Mouse (Mus musculus): ENCODE results near the gene Plekhg5. TPM values are rescaled to one million over a fixed set of nuclear protein-coding genes. Genes with fewer than 3 reads are reported as not detected.
A peak's percentile ranks its signal among the peaks of the same experiment; 100 is the strongest.

Plekhg5 gene
- polyA plus RNA-seq, 1 experiment = 65.8 TPM

GRCm38 (mm10) chr4:152095937-152096910, 23.9 kb downstream of the Plekhg5 start:
- no peak overlapping the region for H3ac ChIP-seq (ENCODE audit: control insufficient read depth, insufficient read length)

DNA sequence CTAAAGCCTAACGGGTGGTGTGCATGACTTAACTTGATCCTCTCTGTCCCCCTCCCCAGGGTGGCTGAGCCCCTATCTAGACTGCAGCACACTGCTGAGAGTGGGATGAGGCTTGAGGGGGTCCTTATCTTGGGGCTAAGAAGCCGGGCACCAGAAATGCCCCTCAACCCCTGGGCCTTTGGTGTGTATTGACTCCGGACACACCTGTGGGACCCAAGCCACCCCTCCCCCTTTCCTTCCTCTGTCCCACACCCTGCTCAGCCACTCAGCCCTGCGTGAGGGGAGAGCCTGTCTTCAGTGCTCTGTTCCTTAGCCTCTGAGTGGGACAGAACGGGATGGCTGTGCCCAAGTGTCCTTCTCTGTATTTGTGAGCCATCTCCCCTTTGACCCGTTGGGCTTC, 24.6 kb downstream of the Plekhg5 start:
- Histone ChIP-seq H3K4me3 (no peak overlapping the region), H3K4me2 (ENCODE audit: low read depth) (no peak overlapping the region), H3K27me3 (ENCODE audit: control insufficient read depth, insufficient read depth, insufficient read length) (no peaks in the 10 kb centered on the region), H3K79me2 (ENCODE audit: control insufficient read depth, insufficient read depth) (peaks cover 41% of the 10 kb centered on the region), H3K36me3 (ENCODE audit: control insufficient read depth, insufficient read depth) (peaks cover 4% of the 10 kb centered on the region), H3ac (ENCODE audit: control insufficient read depth, insufficient read length) (no peak overlapping the region)
- peak; percentile 24 for TF ChIP-seq POLR2A (IDR thresholded peaks at IDR 0.05; ENCODE audit: insufficient read length, low read depth)
- no peak for TF ChIP-seq REST (IDR thresholded peaks at IDR 0.05; ENCODE audit: insufficient read depth, insufficient read length)
- TF ChIP-seq CEBPB (IDR thresholded peaks at IDR 0.05; ENCODE audit: insufficient read depth, poor library complexity, severe bottlenecking) = no peak
- no peak for TF ChIP-seq USF1 (IDR thresholded peaks at IDR 0.05; ENCODE audit: low read depth)
- no peak for TF ChIP-seq TCF12 (IDR thresholded peaks at IDR 0.05; ENCODE audit: insufficient read depth, poor library complexity, severe bottlenecking)

More at GRCm38 (mm10) chr4:152095937-152096910, 23.9 kb downstream of the Plekhg5 start:
- no peaks in the 10 kb centered on the region for H3K27me3 ChIP-seq (ENCODE audit: control insufficient read depth, insufficient read depth, insufficient read length)
- H3K79me2 ChIP-seq (ENCODE audit: control insufficient read depth, insufficient read depth) = peaks cover 43% of the 10 kb centered on the region
- TF ChIP-seq MYOD1 (IDR thresholded peaks at IDR 0.05; ENCODE audit: control insufficient read depth in 1 of 3, insufficient read length in 2 of 3, low read depth in 2 of 3) = peak in 1 of 3 experiments; percentile 39
- TF ChIP-seq MAX (IDR thresholded peaks at IDR 0.05; ENCODE audit: low read depth) = no peak
- TF ChIP-seq MYOG (IDR thresholded peaks at IDR 0.05; ENCODE audit: control insufficient read depth in 1 of 3, insufficient read depth in 1 of 3, insufficient read length in 2 of 3, low read depth in 2 of 3) = peak in 2 of 3 experiments; percentile 5 to 54
- TF ChIP-seq SRF (IDR thresholded peaks at IDR 0.05; ENCODE audit: control insufficient read depth, insufficient read length, low read depth) = no peak
- TF ChIP-seq POLR2A (IDR thresholded peaks at IDR 0.05; ENCODE audit: insufficient read length, low read depth) = no peak
- TF ChIP-seq TCF12 (IDR thresholded peaks at IDR 0.05; ENCODE audit: insufficient read depth, poor library complexity, severe bottlenecking) = no peak
- no peak for TF ChIP-seq TCF3 (IDR thresholded peaks at IDR 0.05; ENCODE audit: insufficient read length, low read depth)
- TF ChIP-seq POLR2AphosphoS2 (IDR thresholded peaks at IDR 0.05; ENCODE audit: insufficient read length, low read depth) = peak; percentile 30
- TF ChIP-seq REST (IDR thresholded peaks at IDR 0.05; ENCODE audit: insufficient read depth, insufficient read length) = no peak
- no peak for TF ChIP-seq CEBPB (IDR thresholded peaks at IDR 0.05; ENCODE audit: insufficient read depth, poor library complexity, severe bottlenecking)
- TF ChIP-seq USF1 (IDR thresholded peaks at IDR 0.05; ENCODE audit: low read depth) = peak; percentile 61
- H3K4me3 ChIP-seq = no peak overlapping the region
- H3K36me3 ChIP-seq (ENCODE audit: control insufficient read depth, insufficient read depth) = no peaks in the 10 kb centered on the region
- peak overlapping the region; percentile 14 for H3K4me2 ChIP-seq (ENCODE audit: low read depth)

DNA sequence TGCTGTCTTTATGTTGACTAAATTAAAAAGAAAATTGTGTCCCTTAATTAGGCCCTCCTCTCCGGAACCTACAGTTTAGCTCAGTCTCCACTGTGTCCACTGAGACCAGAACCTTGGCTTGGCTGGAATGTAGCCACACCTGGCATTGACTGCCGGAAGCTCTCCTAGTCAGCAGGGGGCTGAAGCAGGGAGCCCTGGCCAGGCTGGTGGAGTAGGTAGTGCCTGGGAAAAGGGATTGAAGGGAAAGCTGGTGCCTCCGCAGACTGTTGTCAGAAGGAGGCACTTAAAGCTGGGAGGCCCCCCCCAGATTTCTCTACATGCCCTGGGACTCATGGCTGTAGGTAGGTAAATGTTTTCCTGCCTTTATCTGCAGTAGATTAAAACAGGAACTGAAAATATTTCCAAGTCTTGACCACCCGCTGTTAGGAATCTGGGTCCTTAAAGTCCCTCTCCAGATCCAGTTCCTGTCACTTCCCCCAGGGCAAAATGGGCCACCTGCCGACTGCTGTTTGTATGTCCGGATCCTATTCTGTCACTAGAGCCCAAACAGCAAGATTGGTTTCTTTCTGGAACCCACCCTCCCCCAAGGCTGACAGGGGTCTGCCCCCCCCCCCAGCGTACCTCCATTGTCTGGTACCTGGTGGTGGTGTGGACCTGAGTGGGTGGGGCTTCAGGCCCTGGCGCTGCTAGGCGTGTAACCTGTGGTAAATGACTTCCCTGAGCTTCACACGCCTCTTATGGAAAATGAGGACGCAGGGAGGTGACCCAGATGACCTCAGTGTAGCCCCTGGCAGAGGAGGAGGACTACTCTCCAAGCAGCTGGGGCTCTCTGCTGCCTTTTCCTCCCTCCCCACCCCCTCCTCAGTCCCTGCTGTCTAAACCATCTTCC, 25.9 kb downstream of the Plekhg5 start:
- no peak overlapping the region for H3K4me2 ChIP-seq (ENCODE audit: low read depth)
- H3K4me3 ChIP-seq = no peak overlapping the region

DNA sequence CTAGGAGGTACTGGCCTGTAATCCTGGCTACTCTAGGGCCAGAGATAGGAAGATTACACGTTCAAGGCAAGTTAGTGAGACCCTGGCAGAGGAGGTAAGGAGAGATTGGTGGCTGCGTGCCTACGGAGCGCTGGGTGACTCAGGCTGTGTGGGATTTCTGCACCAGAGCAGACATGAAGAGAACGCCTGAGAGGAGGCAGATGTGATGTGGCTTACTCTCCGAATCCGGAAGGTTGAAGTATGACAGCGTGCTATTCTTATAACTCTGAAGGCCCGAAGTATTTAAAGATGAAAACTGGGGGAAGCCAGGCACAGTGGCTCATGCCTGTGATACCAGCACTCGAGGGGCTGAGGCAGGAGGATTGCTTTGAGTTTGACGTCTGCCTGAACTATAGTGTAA, 28.2 kb downstream of the Plekhg5 start:
- Histone ChIP-seq H3K36me3 (ENCODE audit: control insufficient read depth, insufficient read depth) (peaks cover 16% of the 10 kb centered on the region), H3ac (ENCODE audit: control insufficient read depth, insufficient read length) (no peak overlapping the region), H3K79me2 (ENCODE audit: control insufficient read depth, insufficient read depth) (peaks cover 24% of the 10 kb centered on the region), H3K4me2 (ENCODE audit: low read depth) (peak overlapping the region; percentile 77), H3K4me3 (no peak overlapping the region), H3K27me3 (ENCODE audit: control insufficient read depth, insufficient read depth, insufficient read length) (no peaks in the 10 kb centered on the region)
- TF ChIP-seq CEBPB (IDR thresholded peaks at IDR 0.05; ENCODE audit: insufficient read depth, poor library complexity, severe bottlenecking) (no peak), REST (IDR thresholded peaks at IDR 0.05; ENCODE audit: insufficient read depth, insufficient read length) (no peak), POLR2A (IDR thresholded peaks at IDR 0.05; ENCODE audit: insufficient read length, low read depth) (peak; percentile 10), E2F4 (IDR thresholded peaks at IDR 0.05; ENCODE audit: insufficient read depth) (no peak), POLR2AphosphoS2 (IDR thresholded peaks at IDR 0.05; ENCODE audit: insufficient read length, low read depth) (no peak), MAX (IDR thresholded peaks at IDR 0.05; ENCODE audit: low read depth) (no peak), TCF12 (IDR thresholded peaks at IDR 0.05; ENCODE audit: insufficient read depth, poor library complexity, severe bottlenecking) (no peak), MYOG (IDR thresholded peaks at IDR 0.05; ENCODE audit: control insufficient read depth in 1 of 3, insufficient read depth in 1 of 3, insufficient read length in 2 of 3, low read depth in 2 of 3) (peak in 1 of 3 experiments; percentile 34), SRF (IDR thresholded peaks at IDR 0.05; ENCODE audit: control insufficient read depth, insufficient read length, low read depth) (no peak), TCF3 (IDR thresholded peaks at IDR 0.05; ENCODE audit: insufficient read length, low read depth) (no peak), USF1 (IDR thresholded peaks at IDR 0.05; ENCODE audit: low read depth) (no peak)

More for the DNA sequence above, 25.9 kb downstream of the Plekhg5 start:
- Histone ChIP-seq H3K36me3 (ENCODE audit: control insufficient read depth, insufficient read depth) (peaks cover 4% of the 10 kb centered on the region), H3K27me3 (ENCODE audit: control insufficient read depth, insufficient read depth, insufficient read length) (no peaks in the 10 kb centered on the region), H3ac (ENCODE audit: control insufficient read depth, insufficient read length) (no peak overlapping the region), H3K79me2 (ENCODE audit: control insufficient read depth, insufficient read depth) (peaks cover 41% of the 10 kb centered on the region)
- no peak for TF ChIP-seq TCF12 (IDR thresholded peaks at IDR 0.05; ENCODE audit: insufficient read depth, poor library complexity, severe bottlenecking)
- no peak for TF ChIP-seq REST (IDR thresholded peaks at IDR 0.05; ENCODE audit: insufficient read depth, insufficient read length)
- TF ChIP-seq TCF3 (IDR thresholded peaks at IDR 0.05; ENCODE audit: insufficient read length, low read depth) = no peak
- no peak for TF ChIP-seq USF1 (IDR thresholded peaks at IDR 0.05; ENCODE audit: low read depth)
- TF ChIP-seq CEBPB (IDR thresholded peaks at IDR 0.05; ENCODE audit: insufficient read depth, poor library complexity, severe bottlenecking) = no peak
- TF ChIP-seq MAX (IDR thresholded peaks at IDR 0.05; ENCODE audit: low read depth) = no peak
